Mouse (Mus musculus): ENCODE results near the gene Tub. TPM values are rescaled to one million over a fixed set of nuclear protein-coding genes. Genes with fewer than 3 reads are reported as not detected.

Tub gene
- polyA plus RNA-seq, 1 experiment: 0.20 TPM

GRCm38 (mm10) chr7:109029961-109030465 lies 79.9 kb downstream of the Tub start:
- DNase-seq (ENCODE audit: low read depth): no peak

- no peak for DNase-seq (ENCODE audit: low read depth)
These were observed 81.2 kb downstream of the Tub start for GRCm38 (mm10) chr7:109031331-109031730.

GRCm38 (mm10) chr7:109032054-109032453 lies 81.9 kb downstream of the Tub start:
- no peak for DNase-seq (ENCODE audit: low read depth)

DNA sequence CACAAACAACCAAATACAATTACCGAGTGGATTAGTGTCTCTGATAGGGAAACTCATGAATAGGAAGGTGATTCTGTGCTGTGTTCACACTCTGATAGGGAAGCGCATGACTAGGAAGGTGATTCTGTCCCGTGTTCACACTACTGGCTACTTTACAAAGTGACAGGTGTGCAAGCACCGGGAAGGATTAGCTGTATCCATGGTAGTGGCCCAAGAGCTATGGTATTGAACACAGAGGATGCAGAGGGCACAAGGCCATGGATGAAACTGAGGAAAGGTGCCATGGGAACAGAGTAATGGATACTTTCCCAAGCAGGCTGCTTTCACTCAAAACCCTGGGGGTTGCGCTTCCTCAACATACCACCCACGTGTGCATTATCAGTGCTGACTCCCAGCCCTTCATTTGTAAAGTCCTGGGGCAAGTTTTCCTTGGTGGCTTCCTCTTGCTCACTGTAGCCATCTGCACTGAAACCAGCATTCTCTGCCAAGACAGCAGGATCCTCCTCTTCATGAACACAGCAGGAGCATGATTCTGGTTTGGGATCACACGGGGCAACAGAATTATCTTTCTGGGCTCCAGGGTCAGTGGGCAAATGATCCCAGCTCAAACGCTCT lies 88.1 kb downstream of the Tub start:
- DNase-seq (ENCODE audit: low read depth): no peak

- DNase-seq (ENCODE audit: low read depth): no peak
These were observed 88.8 kb downstream of the Tub start for GRCm38 (mm10) chr7:109038987-109039386.

GRCm38 (mm10) chr7:109039445-109039844 lies 89.3 kb downstream of the Tub start:
- no peak for DNase-seq (ENCODE audit: low read depth)

DNA sequence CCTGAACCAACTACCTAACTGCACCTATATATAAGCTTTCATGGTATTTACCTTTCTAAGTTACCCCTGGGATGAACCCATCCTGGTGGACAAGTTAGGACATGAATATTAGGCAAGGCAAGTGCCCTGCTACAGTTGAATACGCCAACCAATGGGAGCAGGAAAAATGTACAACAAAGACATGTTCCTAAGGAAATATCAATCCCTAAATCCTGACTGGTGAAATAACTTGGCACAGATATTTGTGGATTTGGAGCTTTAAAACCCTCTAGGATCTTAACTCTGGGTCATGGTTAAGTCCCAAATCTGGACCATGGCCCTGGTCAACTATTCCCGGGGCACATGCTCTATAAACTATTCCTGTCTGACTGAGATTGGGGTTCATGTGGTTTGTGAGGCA lies 95.7 kb downstream of the Tub start:
- peak; percentile 79 for DNase-seq (ENCODE audit: low read depth)

- DNase-seq (ENCODE audit: low read depth): no peak
These were observed 100.7 kb downstream of the Tub start for GRCm38 (mm10) chr7:109050831-109051230.

DNA sequence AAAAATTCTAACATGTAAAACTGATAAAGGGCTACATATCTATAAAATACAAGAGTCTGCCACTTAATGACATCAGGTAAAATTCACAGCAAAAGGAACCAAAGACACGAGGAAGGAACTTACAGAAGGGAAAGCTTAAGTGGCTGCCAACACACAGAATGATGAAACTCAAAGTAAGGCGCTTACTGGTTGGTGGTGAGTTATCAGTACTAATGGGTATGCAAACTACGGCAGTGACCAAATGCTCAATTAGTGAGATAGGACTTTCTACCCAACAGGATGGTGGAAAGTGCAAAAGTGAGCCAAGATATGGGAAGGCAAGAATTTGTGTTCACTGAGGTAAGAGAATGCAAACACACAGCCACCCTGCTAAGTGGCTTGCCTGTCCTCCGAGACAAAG lies 109.4 kb downstream of the Tub start:
- DNase-seq (ENCODE audit: low read depth): no peak

DNA sequence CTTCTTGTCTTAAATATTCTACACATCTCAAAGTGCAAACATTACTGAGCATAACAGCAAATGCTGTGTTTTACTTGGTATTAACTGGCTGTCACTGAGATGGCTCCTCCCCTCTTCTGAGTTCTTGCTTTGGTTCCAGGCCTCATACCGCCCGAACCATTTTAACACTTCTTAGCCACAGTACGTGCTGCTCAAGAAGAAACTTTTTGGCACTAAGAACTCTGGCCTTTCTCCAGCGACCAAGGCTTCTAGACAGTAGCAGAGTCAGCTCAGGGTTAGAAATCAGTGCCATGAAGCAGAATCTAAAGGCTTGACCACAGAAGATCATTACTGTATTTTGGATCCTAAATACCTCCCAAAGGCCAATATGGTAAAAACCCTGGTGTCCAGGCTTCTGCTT lies 119.5 kb downstream of the Tub start:
- DNase-seq (ENCODE audit: low read depth): no peak

- DNase-seq (ENCODE audit: low read depth): no peak
These were observed 122.2 kb downstream of the Tub start for GRCm38 (mm10) chr7:109072326-109072725.

DNA sequence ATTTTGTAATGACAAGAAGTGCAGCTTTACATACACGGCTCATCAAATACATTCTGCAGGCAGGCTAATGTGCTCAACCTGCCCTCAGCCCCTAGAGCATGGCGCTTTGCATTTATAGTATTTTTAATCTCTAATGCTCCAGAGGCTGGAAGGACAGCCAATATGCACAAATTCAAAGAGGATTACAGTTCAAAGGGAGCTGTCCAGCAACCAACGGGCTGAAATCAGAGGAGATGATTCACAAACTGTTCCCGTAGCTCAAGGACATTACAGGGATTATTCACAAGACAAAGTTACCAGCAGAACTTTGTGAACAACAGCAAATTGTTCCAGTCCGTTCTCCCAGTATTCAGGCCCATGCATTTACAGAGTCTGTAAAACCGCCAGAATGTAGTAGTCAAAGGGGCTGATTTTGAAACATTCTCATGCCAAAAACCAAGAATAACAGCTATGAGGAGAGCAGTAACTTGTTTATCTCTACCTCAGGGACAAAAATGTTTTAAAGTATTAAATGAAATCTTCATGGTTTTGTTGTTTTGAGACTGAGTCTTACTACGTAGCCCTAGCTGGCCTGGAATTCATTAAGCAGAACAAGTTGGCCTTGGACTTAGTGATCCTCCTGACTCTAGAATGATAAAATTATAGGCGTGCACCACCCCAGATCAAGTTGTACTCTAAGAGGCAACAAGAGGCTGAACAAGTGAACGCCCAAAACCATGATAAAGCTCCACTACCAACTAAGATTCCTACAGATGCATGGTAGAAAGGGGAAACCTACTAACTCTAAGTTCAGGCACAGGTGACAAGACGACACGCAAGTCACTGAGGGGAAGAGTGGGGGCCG lies 132.4 kb downstream of the Tub start:
- DNase-seq (ENCODE audit: low read depth): peak; percentile 17

DNA sequence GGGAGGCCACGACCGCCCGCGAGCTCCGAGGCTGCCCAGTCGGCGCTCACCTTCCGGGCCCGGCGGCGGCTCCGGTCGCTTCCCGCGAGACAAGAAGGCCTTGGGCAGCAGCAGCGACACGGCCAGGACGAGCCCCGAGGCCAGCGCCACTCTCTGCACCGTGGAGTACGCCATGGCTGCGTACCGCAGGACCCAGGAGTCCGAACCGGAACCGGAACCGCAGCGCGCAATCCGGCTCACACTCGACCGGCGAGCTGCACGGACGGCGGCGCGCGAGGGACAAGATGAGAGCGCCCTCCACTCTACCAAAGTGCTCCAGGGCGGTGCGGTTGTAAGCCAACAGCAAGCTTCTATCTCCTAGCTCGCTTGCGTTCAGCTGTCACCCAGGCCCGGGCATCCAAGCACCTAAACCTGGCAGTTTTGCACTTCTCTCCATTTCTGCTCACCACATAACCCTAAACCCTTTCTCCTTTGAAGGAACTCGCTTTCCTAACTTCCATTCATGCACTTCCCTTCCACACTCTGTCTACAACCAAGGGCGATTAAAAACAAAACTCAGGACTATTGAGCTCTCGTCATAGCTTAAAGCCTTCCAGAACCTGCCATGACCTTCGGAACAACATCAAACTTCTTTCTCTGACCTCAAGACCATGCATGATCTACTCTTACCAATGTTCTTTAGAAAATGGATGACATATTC lies 133.1 kb downstream of the Tub start, which contains the start of gene Ric3:
Gene Ric3 (minus strand): TSS at position 219 of the 700 bp plus-strand sequence.
- no peak for DNase-seq (ENCODE audit: low read depth)

DNA sequence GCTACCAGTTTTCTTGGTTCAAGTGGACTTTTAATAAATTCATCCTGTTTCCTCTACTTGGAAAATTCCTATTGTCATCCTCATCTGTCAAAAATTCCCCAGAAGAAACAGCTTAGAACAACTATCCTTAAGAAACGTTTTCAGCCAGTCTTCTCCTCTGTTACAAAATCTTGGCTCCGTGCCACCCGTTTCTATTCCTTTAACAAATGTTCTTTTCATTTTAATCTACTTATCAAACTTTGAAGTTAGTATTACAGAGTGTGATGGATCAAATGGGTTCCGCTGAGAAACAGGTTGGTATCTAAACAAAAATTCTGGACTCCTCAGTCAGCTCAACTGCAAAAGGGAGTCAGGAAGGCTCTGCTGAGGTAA lies 133.7 kb downstream of the Tub start:
- DNase-seq (ENCODE audit: low read depth): no peak

Other genes with a start within 250 kb of the Tub start
- gene Olfr512, start 237.0 kb upstream of the Tub start, polyA plus RNA-seq (2012; rRNA removed): not detected in 2 replicates
- not detected in 2 replicates for gene Olfr513, start 199.4 kb upstream of the Tub start, polyA plus RNA-seq (2012; rRNA removed)
- not detected in 2 replicates for gene Olfr514, start 124.3 kb upstream of the Tub start, polyA plus RNA-seq (2012; rRNA removed)
- not detected in 2 replicates for gene Olfr516, start 99.8 kb upstream of the Tub start, polyA plus RNA-seq (2012; rRNA removed)
- not detected in 2 replicates for gene Olfr517, start 78.0 kb upstream of the Tub start, polyA plus RNA-seq (2012; rRNA removed)
- gene Olfr518, start 65.3 kb upstream of the Tub start, polyA plus RNA-seq (2012; rRNA removed): not detected in 2 replicates
- gene Olfr519, start 55.9 kb upstream of the Tub start, polyA plus RNA-seq (2012; rRNA removed): not detected in 2 replicates
- 0.31 and 0.34 TPM in 2 replicates for gene Nlrp10, start 20.2 kb upstream of the Tub start, polyA plus RNA-seq (2012; rRNA removed)
- gene Eif3f, start 15.9 kb upstream of the Tub start, polyA plus RNA-seq (2012; rRNA removed): 96.4 and 177 TPM in 2 replicates
- gene Ric3, start 133.0 kb downstream of the Tub start, polyA plus RNA-seq (2012; rRNA removed): 1.3 and 2.1 TPM in 2 replicates
- gene Lmo1, start 224.9 kb downstream of the Tub start, polyA plus RNA-seq (2012; rRNA removed): 43.2 and 49.7 TPM in 2 replicates

Data from gonadal fat pad, adult 2 months (tissue).